Mouse (Mus musculus) MN1 (cell line): ENCODE results near the gene Krt9.

ENCODE experiments used
- DNase-seq: peaks from one replicate; pipeline ENCODE4 v3.0.0-alpha.2; 2016; ENCODE audit warnings: low spot score

The Krt9 gene

GRCm38 (mm10) chr11:100148615-100149330 is 44.3 kb downstream of the Krt9 start, which contains the start of gene Krt19:
Gene Krt19, minus strand, starts transcription at chr11:100148665.
- no peak for DNase-seq

- DNase-seq = no peak
Measured at GRCm38 (mm10) chr11:100147566-100148353, 45.3 kb downstream of the Krt9 start.

DNA sequence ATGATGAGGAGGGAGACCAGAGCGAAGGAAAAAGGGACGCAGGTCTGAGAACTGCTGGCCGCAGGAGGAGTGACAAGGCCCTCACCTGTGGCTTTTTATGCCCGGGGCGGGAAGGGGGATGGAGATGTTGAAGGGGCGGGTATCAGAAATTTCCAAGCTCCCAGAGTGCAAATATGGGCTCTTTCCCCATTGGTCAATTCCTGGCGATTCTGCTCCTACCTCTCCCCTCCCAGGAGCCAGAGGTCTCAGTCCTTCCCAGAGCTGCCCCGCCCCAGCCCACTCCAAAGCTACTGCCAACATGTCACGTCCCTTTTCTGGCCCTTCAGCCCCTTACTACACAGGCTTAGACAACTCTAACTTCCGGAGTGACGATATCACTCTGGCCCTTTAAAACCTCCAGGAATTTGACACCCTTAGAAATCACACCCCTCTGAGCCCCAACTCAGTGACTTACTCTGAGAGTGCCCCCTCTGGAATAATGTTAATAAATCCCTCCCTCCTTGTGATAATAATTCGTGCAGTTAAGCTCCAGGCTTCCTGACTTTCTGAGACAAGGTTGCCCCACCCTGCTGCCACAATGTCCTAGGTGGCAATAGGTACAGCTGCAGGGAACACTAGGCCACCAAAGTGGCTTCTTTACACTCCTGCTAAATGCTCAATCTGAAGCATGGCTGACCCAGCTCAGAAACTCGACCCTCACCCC is 47.0 kb downstream of the Krt9 start:
- DNase-seq = no peak

GRCm38 (mm10) chr11:100145104-100145503 is 47.9 kb downstream of the Krt9 start:
- no peak for DNase-seq

DNA sequence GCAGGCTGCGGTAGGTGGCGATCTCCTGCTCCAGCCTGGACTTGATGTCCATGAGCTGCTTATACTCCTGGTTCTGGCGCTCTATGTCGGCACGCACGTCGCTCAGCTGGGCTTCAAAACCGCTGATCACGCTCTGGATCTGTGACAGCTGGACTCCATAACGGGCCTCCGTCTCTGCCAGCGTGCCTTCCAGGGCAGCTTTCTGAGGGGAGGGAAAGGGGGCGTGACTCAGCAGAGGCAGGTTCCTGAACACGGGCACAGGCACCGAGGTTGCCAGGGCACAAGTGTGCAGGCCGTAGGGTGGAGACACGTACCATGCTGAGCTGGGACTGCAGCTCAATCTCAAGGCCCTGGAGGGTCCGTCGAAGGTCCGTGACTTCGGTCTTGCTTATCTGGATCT is 52.1 kb downstream of the Krt9 start:
- DNase-seq = no peak

DNA sequence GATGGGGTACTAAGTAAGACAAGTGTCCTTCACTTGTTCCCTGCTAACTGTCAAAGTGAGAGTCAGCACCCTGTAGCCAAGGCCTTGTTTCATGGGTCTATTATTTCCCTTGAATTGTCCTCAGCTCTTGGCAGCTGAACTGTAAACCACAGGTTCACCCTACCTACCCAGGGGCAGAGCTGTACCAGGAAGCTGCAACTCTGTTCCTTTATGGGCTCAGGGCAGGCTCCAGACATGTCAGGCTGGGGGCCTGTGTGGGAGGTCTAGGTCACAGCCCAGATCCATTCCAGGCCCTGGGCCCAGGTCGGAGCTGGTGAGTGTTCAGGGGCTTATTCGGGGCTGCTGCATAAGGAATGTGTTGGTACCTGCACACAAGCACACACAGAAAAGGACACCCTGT is 53.7 kb downstream of the Krt9 start:
- DNase-seq = no peak

DNA sequence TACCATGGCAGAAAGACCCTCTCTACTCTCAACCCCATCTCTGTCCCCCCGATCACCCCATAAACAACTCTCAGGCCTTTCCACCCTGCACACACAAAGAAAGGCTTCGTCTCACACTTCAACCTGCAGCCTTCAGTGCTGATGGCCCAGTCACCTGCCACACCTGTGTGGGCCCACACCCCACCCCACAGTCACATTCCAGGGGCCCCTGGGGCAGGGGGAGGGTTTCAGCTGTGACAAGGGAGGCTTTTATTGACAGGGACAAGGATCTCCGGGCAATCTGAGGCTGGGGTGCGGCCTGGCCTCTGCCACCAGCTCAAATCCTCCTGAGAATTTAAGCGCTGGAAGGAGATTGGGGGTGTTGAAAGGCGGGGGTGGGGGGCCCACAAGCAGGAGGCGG is 54.2 kb downstream of the Krt9 start:
- no peak for DNase-seq

GRCm38 (mm10) chr11:100137693-100138092 is 55.4 kb downstream of the Krt9 start:
- DNase-seq = no peak
